Mouse (Mus musculus) left cerebral cortex, postnatal 10 days (tissue): ENCODE data around the gene Cdkn2aip. TPM values are rescaled to one million over a fixed set of nuclear protein-coding genes. Genes with fewer than 3 reads are reported as not detected.

ENCODE experiments used
- DNase-seq, 2 experiments: peaks; one replicate each; pipeline ENCODE4 v3.0.0; 2021 to 2022; ENCODE audit warnings: low spot score in 2 of 2, mixed read lengths in 1 of 2; ENCODE audit errors: extremely low spot score in 1 of 2
- intact Hi-C: fragments of 180-260 bp; cut with DNase I; formaldehyde crosslinking; loops from one replicate; pipeline ENCODE4 v1.15.1; 2025
- total RNA-seq, 2 experiments: library from RNA; stranded (reverse); gene quantifications; 2 replicates each; pipeline ENCODE4 v1.2.3; 2021

Gene Cdkn2aip
- total RNA-seq, 2 experiments from 2014 or later: 12.6 to 13.1 TPM

DNA sequence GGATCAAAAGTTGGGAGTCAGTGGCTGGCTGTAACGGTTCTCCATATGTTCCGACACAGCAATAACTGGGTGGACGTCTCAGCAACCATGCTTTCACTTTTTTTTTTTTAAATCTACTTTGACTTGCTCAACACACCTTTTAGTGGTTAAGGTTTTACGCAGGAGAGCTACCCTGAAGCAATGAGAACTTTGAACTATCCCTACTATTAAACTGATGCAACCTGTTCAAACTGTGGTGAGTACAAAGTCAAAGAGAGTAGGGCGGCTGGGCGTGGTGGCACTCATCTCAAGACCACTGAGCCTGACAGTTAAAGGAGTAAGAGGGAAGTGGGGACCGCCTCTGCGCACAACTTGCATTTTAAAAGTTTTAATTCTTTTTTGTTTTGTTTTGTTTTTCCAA is 7.0 kb downstream of the Cdkn2aip start:
- DNase-seq: no peak
- intact Hi-C loops: no loop called here

DNA sequence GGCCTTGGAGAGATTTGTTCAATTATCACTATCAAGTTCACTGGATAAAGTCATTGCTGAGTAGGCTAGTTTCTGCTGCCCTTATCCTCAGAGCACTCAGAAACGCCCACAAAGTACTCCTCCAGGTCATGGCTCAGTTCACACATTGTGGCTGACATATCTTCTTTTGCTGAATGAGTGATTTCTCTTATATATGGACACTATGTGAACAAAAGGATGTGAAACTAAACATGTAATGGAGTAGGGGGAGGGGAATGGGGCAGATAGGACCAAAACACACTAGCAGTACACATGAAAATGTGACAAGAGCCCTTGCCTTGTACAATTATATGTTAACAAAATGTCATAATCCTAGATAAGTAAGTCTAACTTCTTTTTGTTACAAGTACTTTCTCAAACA is 11.4 kb downstream of the Cdkn2aip start:
- DNase-seq: no peak
- intact Hi-C loops: no loop called here

- intact Hi-C loops: no loop called here
- DNase-seq: no peak
Measured at GRCm38 (mm10) chr8:47697696-47698095, 16.0 kb downstream of the Cdkn2aip start.

- peak; percentile 19 to 36 for DNase-seq
- intact Hi-C loops: no loop called here
Measured at GRCm38 (mm10) chr8:47695431-47696105, 18.2 kb downstream of the Cdkn2aip start.

DNA sequence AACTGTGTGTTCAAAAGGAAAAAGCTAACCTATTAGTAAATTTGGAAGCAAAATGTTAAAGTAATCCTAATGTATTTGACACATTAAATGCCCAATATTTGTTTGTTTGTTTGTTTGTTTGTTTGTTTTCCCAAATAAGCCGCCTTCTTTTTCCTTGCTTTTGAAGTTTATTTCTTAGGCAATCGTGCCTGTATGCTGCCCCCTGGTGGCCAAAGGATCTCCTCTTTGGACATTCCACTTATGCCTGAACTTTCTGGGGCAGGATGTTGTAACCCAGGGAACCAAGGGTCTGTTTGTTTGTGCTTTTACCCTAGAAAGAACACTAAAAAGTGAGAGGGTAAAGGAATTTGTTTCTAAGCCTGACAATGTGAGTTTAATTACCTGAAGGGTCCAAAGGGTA is 20.6 kb downstream of the Cdkn2aip start:
- intact Hi-C loops: loop anchor here (5.0 kb wide), 1 partner anchor 161 kb away; the partner anchor contains the start of genes Rwdd4a and Trappc11
- DNase-seq: peak; percentile 64 to 87

DNA sequence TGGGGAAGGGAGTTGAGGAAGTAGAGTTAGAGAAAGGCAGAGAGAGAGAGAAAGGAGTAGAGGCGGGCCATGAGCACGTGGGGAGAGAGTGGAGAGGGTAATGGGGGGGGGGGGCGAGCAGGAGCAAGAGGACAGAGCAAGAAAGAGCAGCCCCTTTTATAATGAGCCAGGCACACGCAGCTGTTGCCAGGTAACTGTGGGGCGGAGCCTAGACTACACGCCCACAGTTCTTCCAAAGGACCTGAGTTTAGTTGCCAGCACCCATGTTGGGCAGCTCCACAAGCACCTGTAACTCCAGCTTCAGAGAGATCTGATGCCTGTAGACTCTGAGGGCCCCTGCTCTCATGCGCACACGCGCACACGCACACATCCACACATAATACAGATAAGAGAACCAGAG is 21.9 kb downstream of the Cdkn2aip start:
- intact Hi-C loops: loop anchor here (5.0 kb wide), 1 partner anchor 160 kb away; the partner anchor contains the start of genes Rwdd4a and Trappc11
- no peak for DNase-seq

DNA sequence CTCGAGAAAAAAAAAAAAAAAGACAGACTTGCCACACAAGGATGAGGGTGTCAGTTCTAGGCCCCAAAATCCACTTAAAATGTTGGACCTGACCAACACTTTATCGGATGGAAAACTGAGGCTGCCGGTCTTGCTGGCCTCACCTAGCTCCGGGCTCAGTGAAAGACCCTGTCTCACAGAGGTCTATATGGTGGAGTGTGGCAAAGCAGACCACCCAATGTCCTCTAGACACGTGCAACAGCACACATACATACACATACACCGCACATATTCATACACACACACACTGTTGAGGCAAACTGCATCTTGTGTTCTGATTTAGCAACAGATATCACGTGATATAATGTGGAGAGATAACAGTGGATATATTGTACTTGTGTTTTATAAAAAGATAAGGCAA is 22.4 kb downstream of the Cdkn2aip start:
- DNase-seq: no peak
- intact Hi-C loops: loop anchor here (5.0 kb wide), 1 partner anchor 159 kb away; the partner anchor contains the start of genes Rwdd4a and Trappc11

DNA sequence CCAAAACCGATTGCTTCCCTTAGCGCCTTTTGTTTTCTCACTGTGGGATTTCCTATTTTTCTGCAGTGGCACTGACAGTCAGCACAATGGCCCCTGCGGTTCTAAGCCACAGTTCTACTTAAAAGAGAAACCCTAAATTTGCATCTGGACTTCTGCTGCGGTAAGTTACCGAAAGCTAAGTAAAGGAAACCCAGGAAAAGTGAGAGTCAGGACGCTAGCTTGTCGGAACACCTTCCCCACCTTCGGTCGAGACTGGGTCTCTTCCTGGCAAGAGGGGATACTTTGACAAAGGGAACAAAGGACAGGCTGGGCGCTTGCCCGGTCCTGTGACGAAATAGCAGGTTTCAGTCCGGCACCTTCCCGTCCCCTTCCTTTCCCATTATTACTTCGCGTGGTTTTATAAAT is 23.1 kb downstream of the Cdkn2aip start:
- DNase-seq: no peak
- intact Hi-C loops: loop anchor here (5.0 kb wide), 1 partner anchor 158 kb away; the partner anchor contains the start of genes Rwdd4a and Trappc11

DNA sequence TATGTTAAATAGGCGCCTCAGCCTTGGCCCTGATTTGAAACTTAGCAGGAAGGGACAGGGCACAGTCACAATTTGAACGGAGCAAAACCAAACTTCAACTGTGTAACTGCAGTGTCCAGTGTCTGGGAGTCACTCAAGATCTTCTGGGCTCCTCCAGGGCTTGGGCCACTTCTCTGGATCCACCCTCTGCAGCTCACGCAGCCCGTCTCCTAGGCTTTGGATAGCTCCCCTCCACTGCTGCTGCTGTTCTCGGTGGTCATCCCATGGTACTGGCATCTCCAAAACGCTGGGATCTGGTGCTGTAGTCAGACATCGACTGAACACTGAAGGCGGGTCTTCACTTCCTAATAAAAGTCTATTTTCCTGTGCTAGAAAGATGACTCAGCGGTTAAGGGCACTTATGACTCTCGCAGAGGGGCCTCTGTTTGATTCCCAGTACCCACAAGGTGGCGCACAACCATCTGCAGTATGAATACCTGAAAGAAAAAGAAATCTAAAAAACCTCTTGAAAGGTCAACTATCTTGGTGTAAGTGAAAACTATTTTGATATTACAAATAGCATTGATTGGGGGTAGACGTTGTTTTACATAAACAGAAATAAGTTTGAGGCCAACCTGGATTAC is 23.9 kb downstream of the Cdkn2aip start:
- intact Hi-C loops: loop anchor here (5.0 kb wide), 1 partner anchor 158 kb away; the partner anchor contains the start of genes Rwdd4a and Trappc11
- DNase-seq: peak in 1 of 2 experiments; percentile 47

- intact Hi-C loops: no loop called here
- DNase-seq: no peak
Measured at GRCm38 (mm10) chr8:47684441-47684840, 29.3 kb downstream of the Cdkn2aip start.

DNA sequence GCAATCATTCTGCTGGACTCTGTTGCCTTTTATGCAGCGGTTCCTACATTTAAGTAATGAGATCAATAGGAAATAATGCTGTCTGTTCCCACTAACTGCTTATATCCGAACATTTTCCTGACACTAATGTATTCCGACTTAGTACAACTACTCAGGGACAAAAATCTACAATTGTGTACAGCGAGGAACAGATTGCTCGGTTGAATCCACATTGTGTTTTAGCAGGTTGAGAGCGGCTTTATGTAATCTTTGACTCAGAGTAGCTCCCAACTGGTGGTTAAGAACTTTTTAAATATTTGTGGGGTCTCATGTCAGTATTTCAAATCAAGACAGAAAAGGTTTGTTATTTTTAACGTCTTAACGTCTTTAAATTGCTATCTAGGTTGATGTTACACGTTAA is 29.7 kb downstream of the Cdkn2aip start:
- intact Hi-C loops: no loop called here
- DNase-seq: no peak

DNA sequence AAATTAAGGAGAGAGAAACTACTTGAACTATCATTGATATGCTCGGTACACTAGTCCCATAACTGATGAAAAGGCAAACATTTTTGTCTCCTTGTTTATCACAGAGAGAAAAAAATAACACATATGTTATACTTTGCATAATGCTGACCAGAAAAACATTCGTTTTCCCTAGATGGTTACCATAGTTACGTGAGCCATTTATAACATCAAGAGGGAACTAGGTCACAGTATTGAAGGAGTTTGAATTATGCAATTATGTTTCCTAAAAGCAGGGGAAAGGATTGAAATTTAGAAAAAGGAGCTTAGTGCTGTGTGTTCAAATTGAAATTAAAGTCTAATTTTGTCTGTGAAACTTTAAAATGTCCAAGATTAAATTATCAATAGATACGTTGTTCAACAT is 33.4 kb downstream of the Cdkn2aip start:
- DNase-seq: no peak
- intact Hi-C loops: no loop called here

GRCm38 (mm10) chr8:47679603-47680002 is 34.1 kb downstream of the Cdkn2aip start:
- intact Hi-C loops: no loop called here
- DNase-seq: no peak

GRCm38 (mm10) chr8:47676631-47677030 is 37.1 kb downstream of the Cdkn2aip start:
- intact Hi-C loops: no loop called here
- no peak for DNase-seq

DNA sequence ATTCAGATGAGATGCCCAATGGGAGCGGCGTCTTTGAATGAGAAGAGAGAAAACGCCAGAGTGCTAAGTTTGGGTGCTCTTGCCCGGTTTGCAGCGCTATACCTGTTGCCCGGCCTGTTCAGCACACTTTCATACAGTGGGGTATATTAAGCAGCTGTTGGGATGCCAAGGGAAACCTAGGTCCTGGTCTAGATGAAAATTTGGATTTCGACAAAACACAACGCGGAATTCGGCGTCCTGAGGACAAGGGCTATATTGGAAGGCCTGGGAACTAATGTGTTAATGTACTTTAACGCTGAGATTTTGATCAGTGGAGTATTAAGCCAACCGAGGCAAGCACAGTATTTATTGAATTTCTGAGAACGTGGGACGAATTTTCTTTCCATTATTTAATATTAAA is 37.5 kb downstream of the Cdkn2aip start:
- no peak for DNase-seq
- intact Hi-C loops: no loop called here

DNA sequence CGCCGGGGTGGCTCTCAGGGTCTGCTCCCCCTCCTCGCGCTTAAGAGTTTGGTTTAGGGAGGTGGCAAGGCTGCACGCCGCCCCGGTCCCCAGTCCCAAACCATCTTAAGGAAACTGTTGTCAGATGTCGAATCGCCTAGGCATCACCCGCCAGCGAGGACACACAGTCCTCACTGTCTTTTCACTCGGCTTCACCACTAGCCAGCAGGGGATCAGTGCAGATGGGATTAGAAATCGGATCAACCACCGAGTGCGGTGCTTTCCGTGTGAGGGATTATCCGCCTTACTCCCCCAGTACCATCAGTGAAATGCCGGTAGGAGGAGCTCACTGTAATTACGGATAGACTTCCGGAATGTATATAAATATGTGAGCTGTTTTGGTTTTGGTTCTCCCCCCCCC is 37.9 kb downstream of the Cdkn2aip start:
- no peak for DNase-seq
- intact Hi-C loops: no loop called here

DNA sequence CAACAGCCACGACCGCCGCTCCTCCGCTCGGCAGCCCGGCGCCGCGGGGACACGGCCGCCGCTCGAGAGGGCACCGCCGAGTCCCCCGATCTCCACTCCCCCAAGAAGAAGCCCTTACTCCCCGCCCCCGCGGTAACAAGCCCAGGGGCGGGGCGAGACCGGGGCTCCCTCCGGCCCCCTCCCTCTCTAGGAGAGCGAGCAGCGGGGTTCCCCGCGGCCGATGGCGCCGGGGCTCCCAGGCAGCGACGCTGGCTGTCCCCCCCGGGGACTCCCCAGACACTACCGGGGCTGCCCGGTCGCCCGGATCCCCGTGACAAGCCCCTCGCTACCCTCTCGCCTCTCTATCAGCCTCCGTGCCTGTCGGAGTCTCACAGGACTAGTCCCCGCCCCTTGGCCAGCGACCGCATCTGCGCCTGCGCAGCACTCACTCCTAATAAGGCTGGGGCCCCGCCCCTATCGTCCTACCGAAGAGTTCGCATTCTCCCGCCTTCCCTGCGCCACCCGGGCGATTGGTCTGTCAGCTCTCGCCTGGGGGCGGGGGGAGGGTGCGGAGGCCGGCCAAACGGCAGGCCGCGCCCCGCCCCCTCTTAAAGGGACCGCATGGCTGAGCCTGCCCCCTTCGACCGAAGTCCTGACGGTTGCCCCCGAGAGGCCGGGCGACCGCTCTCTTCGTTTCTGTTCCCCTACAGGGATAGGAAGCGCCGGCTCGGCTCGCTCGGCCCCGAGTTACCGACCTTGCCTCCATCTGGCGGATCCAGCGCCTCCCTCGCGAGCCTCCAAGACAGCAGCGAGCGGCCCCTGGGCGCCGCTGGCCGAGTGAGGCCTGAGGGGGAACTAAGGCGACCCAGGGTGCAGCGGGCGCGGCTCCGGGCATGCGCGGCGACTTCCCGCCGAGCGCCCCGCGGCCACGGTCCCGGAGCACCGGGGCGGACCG is 38.7 kb downstream of the Cdkn2aip start, which contains the start of gene Ing2:
Gene Ing2 (minus strand): TSS at position 780 of the 934 bp plus-strand sequence.
- DNase-seq: peak; percentile 100
- intact Hi-C loops: loop anchor here (5.0 kb wide), 1 partner anchor 143 kb away; the partner anchor contains the start of genes Rwdd4a and Trappc11

GRCm38 (mm10) chr8:47674140-47674776 is 39.5 kb downstream of the Cdkn2aip start:
- intact Hi-C loops: loop anchor here (5.0 kb wide), 1 partner anchor 142 kb away; the partner anchor contains the start of genes Rwdd4a and Trappc11
- DNase-seq: peak in 1 of 2 experiments; percentile 69
